Mouse (Mus musculus) CH12.LX (cell line): ENCODE measurements around the gene Gm28038. TPM values are rescaled to one million over a fixed set of nuclear protein-coding genes. Genes with fewer than 3 reads are reported as not detected.

Experiments used
- DNase-seq: peaks from one replicate; pipeline ENCODE4 v3.0.0-alpha.2; 2013; ENCODE audit errors: extremely low read depth
- H3K27ac ChIP-seq: 2 replicates; pipeline ENCODE4 v1.5.1; 2012; ENCODE audit warnings: low read depth, mild to moderate bottlenecking, control low read depth, moderate library complexity; ENCODE audit not compliant: insufficient read depth
- H3K27me3 ChIP-seq: replicated peaks from 2 replicates; pipeline ENCODE3; 2012; ENCODE audit warnings: inconsistent platforms
- H3K36me3 ChIP-seq, 2 experiments: replicated peaks in 1 of 2; 2 replicates each; pipeline versions ENCODE3 to v1.6.1; 2012; ENCODE audit warnings: inconsistent platforms in 1 of 2, low read length in 1 of 2, mild to moderate bottlenecking in 1 of 2, mixed read lengths in 1 of 2, moderate library complexity in 1 of 2; ENCODE audit not compliant: control insufficient read depth in 1 of 2, insufficient read depth in 1 of 2
- H3K4me1 ChIP-seq, 2 experiments: 2 replicates each; pipeline ENCODE4 v1.6.1; 2012; ENCODE audit warnings: inconsistent platforms in 1 of 2, moderate library complexity in 1 of 2; ENCODE audit not compliant: insufficient read depth in 2 of 2, control insufficient read depth in 1 of 2
- H3K4me2 ChIP-seq: 2 replicates; pipeline ENCODE4 v1.6.1; 2012; ENCODE audit warnings: low read depth, mild to moderate bottlenecking, control low read depth; ENCODE audit not compliant: poor library complexity, insufficient read depth, severe bottlenecking
- H3K4me3 ChIP-seq, 3 experiments: fragments of 150-350 bp in 1 of 3; sonication (generic) in 1 of 3; replicated peaks in 1 of 3; 2 replicates each; pipeline versions ENCODE3 to v1.5.1; 2011 to 2012; ENCODE audit warnings: low read depth in 2 of 3, low read length in 2 of 3, mild to moderate bottlenecking in 2 of 3, moderate library complexity in 2 of 3, control low read depth in 1 of 3, improper control_type of control experiment in 1 of 3, inconsistent platforms in 1 of 3, mixed read lengths in 1 of 3; ENCODE audit not compliant: poor library complexity in 1 of 3
- H3K79me2 ChIP-seq: replicated peaks from 2 replicates; pipeline ENCODE4 v1.6.1; 2012; ENCODE audit warnings: mild to moderate bottlenecking, moderate library complexity; ENCODE audit not compliant: control insufficient read depth, poor library complexity, insufficient read depth, severe bottlenecking; ENCODE audit errors: extremely low read depth
- H3K9ac ChIP-seq: 2 replicates; pipeline ENCODE4 v1.6.1; 2012; ENCODE audit warnings: low read depth, mild to moderate bottlenecking, control low read depth, moderate library complexity; ENCODE audit not compliant: insufficient read depth
- H3K9me3 ChIP-seq: replicated peaks from 2 replicates; pipeline ENCODE3; 2012; ENCODE audit warnings: low read length, inconsistent platforms, mixed read lengths
- BHLHE40 ChIP-seq: IDR thresholded peaks from 2 replicates; pipeline ENCODE4 v1.6.1; 2011; ENCODE audit warnings: mild to moderate bottlenecking, low read depth, low read length, improper control_type of control experiment
- CTCF ChIP-seq, 2 experiments: IDR thresholded peaks in 1 of 2; conservative IDR thresholded peaks in 1 of 2; 2 replicates each; pipeline ENCODE4 v1.5.1; 2011 to 2012; ENCODE audit warnings: low read depth in 2 of 2, low read length in 2 of 2, improper control_type of control experiment in 1 of 2, inconsistent platforms in 1 of 2, mild to moderate bottlenecking in 1 of 2, moderate library complexity in 1 of 2
- EP300 ChIP-seq: IDR thresholded peaks from 2 replicates; pipeline ENCODE4 v1.6.1; 2011; ENCODE audit warnings: low read length, improper control_type of control experiment
- KAT2A ChIP-seq: IDR thresholded peaks from 2 replicates; pipeline ENCODE4 v1.6.1; 2012; ENCODE audit warnings: low read length, improper control_type of control experiment, inconsistent platforms; ENCODE audit not compliant: insufficient replicate concordance
- MAFK ChIP-seq: IDR thresholded peaks from 2 replicates; pipeline ENCODE4 v1.6.1; 2011; ENCODE audit warnings: low read length, improper control_type of control experiment; ENCODE audit not compliant: insufficient replicate concordance
- MAZ ChIP-seq: IDR thresholded peaks from 2 replicates; pipeline ENCODE4 v1.6.1; 2012; ENCODE audit warnings: low read depth, mild to moderate bottlenecking, inconsistent platforms, low read length, improper control_type of control experiment, moderate library complexity
- TBP ChIP-seq: conservative IDR thresholded peaks from 2 replicates; pipeline ENCODE4 v1.6.1; 2011; ENCODE audit warnings: low read depth, low read length, improper control_type of control experiment
- ZC3H11A ChIP-seq: IDR thresholded peaks from 2 replicates; pipeline ENCODE4 v1.6.1; 2012; ENCODE audit warnings: low read depth, mild to moderate bottlenecking, inconsistent platforms, low read length, improper control_type of control experiment
- ZNF384 ChIP-seq: IDR thresholded peaks from 2 replicates; pipeline ENCODE4 v1.6.1; 2012; ENCODE audit warnings: low read depth, low read length, improper control_type of control experiment, inconsistent platforms
- dilution Hi-C: fragments of 300-500 bp; cut with MboI; formaldehyde crosslinking; loops from 2 replicates; pipeline ENCODE4 v1.14.3; 2020; ENCODE audit warnings: low sequenced_read_pairs; ENCODE audit not compliant: extremely low pct_unique_long_range_greater_than_20kb, extremely low pct_ligation_motif_present
- in situ Hi-C: fragments of 300-500 bp; cut with MboI; formaldehyde crosslinking; loops from 3 replicates; pipeline ENCODE4 v1.14.3; 2019; ENCODE audit warnings: low sequenced_read_pairs, low pct_ligation_motif_present, low pct_unique_long_range_greater_than_20kb, mixed read lengths
- polyA plus RNA-seq: library from polyadenylated mRNA; unstranded; fragments of >175 nt; gene quantifications from 2 replicates; pipeline ENCODE4 v1.2.1, GENCODE M21; 2012; ENCODE audit warnings: low read depth; ENCODE audit not compliant: insufficient read length
- total RNA-seq, 2 experiments: library from RNA; depleted of rRNA; stranded (reverse); fragments of 300-350 nt in 1 of 2; fragments of >200 nt in 1 of 2; gene quantifications; 2 replicates each; pipeline ENCODE4 v1.2.3; 2012 to 2014

Gene Gm28038
- total and polyA plus RNA-seq, 3 experiments = not detected

DNA sequence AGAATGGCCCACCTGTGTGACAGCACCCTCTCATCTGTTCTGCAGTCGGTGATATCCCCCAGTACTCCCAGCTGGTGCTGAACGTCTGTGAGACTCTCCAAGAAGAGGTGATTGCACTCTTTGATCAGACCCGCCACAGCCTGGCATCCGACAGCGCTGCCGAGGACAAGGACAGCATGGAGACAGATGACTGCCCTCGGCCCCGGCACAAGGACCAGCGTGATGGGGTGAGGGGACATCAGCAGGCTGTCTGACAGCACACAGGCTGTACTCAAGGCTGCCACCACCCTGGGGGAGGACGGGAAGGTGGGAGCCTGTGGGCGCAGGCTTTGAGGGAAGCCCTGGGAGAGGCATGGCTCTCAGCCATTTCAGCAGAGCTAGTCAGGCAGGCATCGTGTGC lies 56.3 kb downstream of the Gm28038 start:
- H3K9ac ChIP-seq = no peak overlapping the region
- no peak overlapping the region for H3K4me3 ChIP-seq
- H3K4me1 ChIP-seq = no peaks in the 10 kb centered on the region
- H3K4me2 ChIP-seq = no peak overlapping the region
- H3K27ac ChIP-seq = no peak overlapping the region
- H3K9me3 ChIP-seq = no peaks in the 10 kb centered on the region
- H3K27me3 ChIP-seq = no peaks in the 10 kb centered on the region
- in situ Hi-C loops = no loop called here
- dilution Hi-C loops = no loop called here
- H3K36me3 ChIP-seq = peaks cover 85 to 96% of the 10 kb centered on the region in 2 experiments
- H3K79me2 ChIP-seq = no peaks in the 10 kb centered on the region
- no peak for TF ChIP-seq MAZ
- TF ChIP-seq, all 38 proteins: peak for 0
- no peak for DNase-seq

DNA sequence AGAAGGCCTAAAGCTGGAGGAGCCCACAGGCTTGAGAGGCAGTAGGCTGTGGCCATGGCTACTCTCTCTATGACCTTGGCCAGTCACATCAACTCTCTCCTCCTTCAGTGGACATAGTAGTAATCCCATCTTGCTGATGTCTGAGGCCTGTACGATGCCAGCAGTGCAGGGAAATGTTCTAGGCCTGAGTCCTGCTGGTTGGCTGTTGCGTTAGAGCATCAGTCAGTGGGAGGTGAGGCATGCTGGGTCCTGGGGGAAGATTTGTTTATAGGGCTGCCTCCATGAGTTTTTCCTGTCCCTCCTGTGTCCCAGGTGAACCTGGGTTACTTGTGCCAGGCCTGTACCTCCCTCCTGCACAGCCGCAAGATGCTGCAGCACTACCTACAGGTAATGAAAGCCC lies 61.2 kb downstream of the Gm28038 start:
- Histone ChIP-seq H3K27ac (no peak overlapping the region), H3K36me3 (peaks cover 89 to 97% of the 10 kb centered on the region in 2 experiments), H3K9me3 (no peaks in the 10 kb centered on the region), H3K4me2 (no peak overlapping the region), H3K27me3 (no peaks in the 10 kb centered on the region), H3K9ac (no peak overlapping the region), H3K79me2 (no peaks in the 10 kb centered on the region), H3K4me3 (no peak overlapping the region), H3K4me1 (peaks cover 0 to 26% of the 10 kb centered on the region in 2 experiments; a peak in 2 of 4 replicates)
- no peak for DNase-seq
- dilution Hi-C loops (no loop called here), in situ Hi-C loops (no loop called here)
- TF ChIP-seq TBP = no peak
- no peak for TF ChIP-seq KAT2A
- no peak for TF ChIP-seq ZC3H11A

DNA sequence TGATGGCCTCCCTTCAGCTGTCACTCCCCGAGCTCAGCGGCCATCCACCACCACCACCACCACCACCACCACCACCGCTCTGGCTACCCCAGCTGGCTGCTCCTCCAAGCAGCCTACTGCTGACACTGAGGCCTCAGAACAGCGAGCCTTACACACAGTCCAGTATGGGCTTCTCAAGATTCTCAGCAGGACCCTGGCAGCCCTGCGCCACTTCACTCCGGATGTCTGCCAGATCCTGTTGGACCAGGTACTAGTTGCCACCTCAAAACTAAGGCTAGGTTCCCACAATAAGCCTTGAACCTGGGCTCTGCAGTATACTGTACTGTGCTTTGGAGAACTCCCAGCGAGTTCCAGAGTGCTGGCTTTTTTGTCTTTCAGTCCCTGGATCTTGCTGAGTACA lies 61.7 kb downstream of the Gm28038 start:
- no peak for TF ChIP-seq BHLHE40
- no peak for TF ChIP-seq ZNF384
- TF ChIP-seq EP300 = no peak
- TF ChIP-seq MAFK = no peak
- TF ChIP-seq CTCF (conservative IDR thresholded peaks at IDR 0.05 in 1 of 2, IDR thresholded peaks at IDR 0.05 in 1 of 2; ENCODE audit: low read depth in 2 of 2, low read length in 2 of 2) = no peak
- no peak for DNase-seq
- H3K27ac ChIP-seq = no peak overlapping the region
- in situ Hi-C loops = no loop called here
- H3K9ac ChIP-seq = no peak overlapping the region
- H3K9me3 ChIP-seq = no peaks in the 10 kb centered on the region
- no peaks in the 10 kb centered on the region for H3K27me3 ChIP-seq
- H3K36me3 ChIP-seq = peaks cover 88 to 97% of the 10 kb centered on the region in 2 experiments
- no peak overlapping the region for H3K4me2 ChIP-seq
- H3K4me1 ChIP-seq = peaks cover 0 to 26% of the 10 kb centered on the region in 2 experiments; a peak in 2 of 4 replicates
- H3K79me2 ChIP-seq = no peaks in the 10 kb centered on the region
- no peak overlapping the region for H3K4me3 ChIP-seq
- dilution Hi-C loops = no loop called here
